Mouse (Mus musculus) monocyte, adult 5-6 weeks (primary cell): ENCODE measurements around the gene Rasef. TPM values are rescaled to one million over a fixed set of nuclear protein-coding genes. Genes with fewer than 3 reads are reported as not detected.
"Not testable (repeated sequence)": the region's sequence is repeated elsewhere in the genome, so short reads cannot be mapped to it uniquely, and the experiment has no call there.

Experiments
- ATAC-seq: fragments of 153-309, 156-312 bp; replicated peaks from 2 replicates; pipeline ENCODE4 v1.8.0; 2017; ENCODE audit warnings: mild to moderate bottlenecking; ENCODE audit not compliant: low TSS enrichment, insufficient number of reproducible peaks, severe bottlenecking, poor library complexity, low FRiP score
- total RNA-seq: library from RNA; stranded (forward); fragments of 200-1000, 200-491, 200-594 nt; gene quantifications from 3 replicates; pipeline ENCODE4 v1.2.3, GENCODE M21; 2017

The Rasef gene
- not detected in 3 replicates for total RNA-seq

DNA sequence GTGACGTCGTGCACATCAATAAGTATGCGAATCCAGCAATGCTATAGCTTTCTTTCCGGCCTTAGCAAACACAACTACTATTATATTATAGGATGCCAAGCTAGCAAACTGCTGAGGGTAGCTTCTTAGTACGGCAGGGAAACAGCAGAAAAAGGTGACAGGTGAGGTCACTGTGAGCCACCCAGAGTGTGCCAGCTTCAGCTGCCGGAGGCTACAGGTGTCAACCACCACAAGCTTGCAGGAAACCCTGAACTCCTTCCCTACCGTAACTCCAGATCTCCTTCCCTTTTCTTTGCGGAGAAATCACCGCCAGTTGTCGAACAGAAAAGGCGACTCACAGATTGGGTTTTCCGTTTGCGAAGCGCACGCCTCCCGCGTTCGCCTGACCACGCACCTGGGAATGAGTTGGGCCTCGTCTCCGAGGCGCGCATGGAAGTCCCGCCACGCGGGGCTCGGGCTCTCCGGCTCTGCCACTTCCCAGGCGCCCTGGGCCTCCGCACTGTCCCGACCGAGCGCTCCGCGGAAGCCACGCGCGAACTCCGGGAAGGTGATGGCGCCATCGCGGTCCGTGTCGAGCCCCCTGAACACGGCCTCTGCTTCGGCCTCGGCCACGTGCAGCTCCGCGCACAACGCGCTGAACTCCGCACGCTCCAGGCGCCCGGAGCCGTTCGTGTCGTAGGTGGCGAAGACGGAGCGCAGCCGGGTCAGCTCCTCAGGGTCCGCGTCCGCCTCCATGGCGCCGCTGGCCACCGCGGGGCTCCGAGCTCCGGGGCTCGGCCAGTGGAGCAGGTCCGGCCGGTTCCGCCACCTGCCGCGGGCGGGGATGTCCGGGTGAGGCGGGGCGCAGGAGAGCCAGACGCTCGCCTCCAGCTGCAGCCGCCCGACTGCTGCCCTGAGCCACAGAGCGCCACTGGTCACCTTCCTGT is at the start of gene Rasef:
TSS of gene Rasef (minus strand) at position 735 of the 926 bp plus-strand sequence.
- ATAC-seq, result no peak

DNA sequence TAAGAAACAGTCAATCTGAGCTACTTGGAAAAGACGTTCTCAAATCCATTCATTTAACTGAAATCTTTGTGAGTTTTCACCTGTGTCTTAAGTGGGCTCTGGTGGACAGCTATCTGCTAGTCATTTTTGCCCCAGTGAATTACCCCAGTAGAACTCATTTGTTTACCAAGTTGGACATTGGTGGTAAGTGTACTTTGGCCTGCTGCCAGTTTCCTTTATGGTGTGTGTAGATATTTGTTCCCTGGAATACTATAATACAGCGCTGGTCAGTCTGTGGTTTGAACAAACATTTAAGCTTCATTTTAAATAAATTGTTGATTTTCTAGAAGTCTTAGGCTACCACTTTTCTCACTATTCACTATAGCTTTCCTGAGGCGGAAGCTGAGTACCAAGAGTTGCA is 35.8 kb upstream of the Rasef start:
- ATAC-seq, result no peak

DNA sequence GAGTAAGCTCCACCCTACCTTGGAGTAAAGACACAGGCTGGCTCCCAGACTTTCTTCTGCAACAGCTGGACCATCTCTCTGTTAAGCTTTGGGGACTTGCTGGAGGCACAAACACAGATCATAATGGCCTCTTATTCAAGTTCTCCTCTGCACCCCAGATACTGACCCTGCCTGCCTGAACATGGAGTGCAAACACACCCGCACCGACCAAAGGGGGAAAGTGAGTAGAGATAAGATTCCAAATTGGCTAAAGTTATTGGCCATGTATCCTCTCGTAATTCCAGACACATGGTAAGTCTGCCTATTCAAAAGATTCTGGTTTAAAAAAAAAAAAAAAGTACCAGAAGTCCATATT is 369 bp upstream of the Rasef start:
- ATAC-seq, result no peak

DNA sequence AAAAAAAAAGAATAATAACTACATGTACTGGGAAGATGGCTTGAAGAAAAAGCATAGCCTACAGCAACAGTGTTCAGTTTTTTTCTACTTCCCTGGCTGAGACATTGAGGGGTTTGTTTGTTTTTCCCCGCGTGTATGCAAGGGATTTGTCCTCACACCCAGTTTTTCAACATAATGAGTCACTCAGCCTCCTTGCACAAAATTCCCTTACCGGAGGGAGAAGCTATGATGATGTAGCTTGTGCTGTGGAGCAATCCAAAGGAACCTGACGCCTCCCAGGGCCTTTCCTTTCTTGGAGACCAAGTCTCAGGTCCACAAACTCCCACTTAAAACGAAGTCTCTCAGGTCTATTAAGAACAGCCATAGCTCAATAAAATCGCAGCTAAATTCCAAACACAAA is 1.3 kb downstream of the Rasef start:
- no peak for ATAC-seq

DNA sequence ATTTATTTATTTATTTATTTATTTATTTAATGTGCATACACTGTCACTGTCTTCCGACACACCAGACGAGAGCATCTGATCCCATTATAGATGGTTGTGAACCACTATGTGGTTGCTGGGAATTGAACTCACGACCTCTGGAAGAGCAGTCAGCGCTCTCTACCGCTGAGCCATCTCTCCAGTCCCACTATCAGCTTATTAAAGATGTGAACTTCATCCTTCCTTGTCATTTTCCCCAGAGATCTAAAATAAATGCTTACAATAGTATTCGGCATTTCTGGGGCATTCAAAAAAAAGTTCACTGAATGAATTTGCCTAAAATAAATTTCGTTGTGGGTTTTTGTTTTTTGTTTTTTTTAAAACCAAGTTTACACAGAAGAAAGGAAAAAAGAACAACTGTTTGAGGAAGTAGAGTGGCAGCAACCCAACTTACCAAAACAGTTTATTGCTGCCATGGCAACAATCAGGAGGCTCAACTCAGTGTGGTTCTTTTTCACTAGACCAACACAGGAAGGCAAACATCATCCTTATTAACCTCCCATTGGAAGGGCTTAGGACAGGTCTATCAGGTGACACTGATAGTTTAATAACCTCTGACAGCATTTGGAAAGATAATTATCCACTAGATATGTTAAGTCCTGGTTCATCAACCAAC is 2.6 kb downstream of the Rasef start:
- ATAC-seq, result no peak

DNA sequence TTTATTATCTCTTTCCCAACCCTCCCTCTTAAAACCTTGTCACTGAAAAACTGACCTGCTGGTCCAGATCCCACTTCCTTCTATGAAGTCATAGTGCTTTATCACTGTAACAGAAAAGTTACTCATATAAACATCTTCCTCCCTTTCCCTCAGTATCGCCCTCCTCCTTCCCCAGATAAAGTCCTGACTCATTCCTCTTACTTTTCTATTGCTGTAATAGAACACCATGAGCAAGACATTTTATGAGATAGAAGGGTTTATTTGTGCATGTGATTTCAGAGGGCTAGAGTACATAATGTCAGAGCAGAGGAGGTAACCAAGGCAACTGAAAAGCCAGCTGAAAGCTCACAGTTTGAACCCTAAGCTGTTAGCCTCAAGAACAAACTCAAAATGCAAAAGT is 6.6 kb downstream of the Rasef start:
- no peak for ATAC-seq

DNA sequence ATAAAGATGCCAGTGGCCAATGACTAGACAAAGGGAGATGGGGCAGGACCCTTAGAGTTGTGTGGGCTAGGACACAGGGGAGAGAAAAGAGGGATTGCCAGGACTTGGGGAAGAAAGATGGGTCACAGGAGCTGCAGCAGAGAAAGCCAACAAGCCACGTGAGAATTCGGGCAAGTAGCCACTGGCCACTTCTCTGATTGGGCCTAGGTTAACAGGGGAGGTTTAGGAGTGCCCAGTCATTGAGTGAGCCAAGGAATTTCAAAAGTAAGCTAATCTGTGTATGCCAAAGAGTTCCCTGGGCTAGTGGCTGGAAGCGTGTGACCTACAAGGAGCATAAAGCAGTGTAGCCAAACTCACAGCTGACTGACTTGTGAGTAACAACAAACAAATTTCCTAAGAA is 9.7 kb downstream of the Rasef start:
- no peak for ATAC-seq

DNA sequence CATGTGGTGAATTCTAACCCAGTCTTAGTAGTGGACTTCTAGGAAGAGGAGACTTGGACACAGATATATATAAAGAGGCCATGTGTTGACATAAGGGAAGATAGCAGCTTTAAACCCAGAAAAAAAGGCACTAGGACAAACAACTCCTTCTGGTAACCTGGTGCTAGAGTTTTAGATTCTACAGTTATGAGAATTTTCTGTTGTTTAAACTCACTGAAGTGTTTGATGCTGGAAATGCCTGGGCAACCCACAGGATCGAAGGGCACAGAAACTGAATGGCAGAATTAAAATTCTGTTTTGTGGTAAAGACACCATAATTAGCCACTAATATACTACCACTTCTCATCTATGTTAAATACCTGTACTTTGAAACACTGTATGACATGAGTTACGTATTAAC is 15.5 kb downstream of the Rasef start:
- no peak for ATAC-seq

DNA sequence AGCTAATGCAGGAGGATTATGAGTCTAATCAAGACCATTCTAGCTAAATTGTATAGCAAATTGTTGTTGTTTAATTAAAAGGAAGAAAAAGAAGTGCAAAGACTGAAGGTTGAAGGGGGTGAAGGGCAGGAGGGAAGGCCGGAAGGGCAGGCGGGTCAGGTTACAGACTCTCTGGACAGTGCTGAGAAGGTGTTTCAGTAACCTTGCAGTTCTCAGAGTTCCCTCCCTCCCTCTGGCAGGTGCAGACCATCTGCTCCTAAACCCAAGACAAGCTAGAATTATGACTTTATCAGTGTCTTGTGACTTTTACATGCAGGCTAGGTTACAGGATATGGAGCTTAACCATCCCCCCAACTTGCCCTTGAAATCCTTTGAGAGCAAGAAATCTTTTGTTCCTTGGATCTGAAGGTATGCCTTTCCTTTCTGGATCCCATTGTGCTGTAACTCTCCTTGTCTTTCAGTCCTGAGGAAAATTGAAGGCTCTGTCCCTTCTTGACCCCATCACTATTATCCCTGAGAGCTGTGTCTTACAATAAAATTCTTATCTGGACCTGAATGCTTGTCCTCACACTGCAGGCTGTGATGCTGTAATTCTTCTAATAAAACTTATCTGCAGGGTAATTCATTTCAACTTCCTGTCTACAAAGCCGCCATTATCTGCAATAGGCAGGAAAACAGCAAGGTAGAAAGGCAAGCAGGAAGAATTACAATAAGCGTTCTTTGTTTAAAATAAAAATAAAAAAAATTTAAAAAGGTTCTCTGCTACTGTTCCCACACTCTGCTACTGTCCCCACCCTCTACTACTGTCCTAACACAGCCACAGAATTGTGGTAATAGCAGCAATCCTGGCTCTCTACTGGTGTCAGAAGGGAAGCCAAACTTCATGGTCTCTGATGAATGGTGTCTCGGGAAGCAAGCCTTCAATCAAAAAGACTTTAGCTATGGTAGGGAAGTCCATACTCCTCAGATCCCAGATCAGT is 16.7 kb downstream of the Rasef start:
- ATAC-seq, result no peak

DNA sequence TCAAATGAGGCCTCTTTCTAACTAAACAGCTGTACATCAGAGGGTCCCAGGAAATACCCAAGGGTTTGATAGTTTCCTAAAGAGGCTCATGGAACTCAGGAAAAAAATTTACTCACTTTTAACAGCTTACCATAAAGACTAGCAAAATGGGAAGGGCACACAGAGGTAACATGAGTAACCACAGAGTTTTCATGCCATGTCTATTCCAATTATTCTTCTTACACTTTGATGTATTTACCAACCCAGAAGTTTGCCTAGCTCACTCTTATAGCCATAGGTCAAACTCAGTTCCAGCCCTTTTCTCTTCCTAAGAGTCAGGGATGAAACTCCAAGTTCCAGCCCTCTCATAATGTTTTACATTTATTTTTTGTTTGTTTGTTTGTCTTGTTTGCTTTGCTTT is 18.8 kb downstream of the Rasef start:
- no peak for ATAC-seq

DNA sequence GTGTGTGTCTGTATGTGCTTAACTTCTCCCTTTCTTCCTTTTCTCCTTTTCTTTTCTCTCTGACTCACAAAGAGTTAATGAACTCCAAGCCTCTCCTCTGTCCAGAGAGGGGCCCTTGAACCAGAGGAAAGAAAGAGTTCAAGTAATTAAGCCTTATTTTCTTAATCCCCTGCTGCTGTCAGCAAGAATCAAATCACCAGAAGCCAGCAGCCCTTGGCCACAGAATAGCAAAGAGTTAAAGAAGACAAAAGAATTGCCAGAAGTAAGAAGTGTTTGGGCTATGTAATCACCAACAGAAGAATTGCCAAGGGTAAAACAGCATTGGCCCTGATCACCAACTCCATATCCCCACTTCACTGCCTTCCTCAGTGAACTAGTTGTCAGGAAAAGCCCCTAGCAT is 20.2 kb downstream of the Rasef start:
- no peak for ATAC-seq

DNA sequence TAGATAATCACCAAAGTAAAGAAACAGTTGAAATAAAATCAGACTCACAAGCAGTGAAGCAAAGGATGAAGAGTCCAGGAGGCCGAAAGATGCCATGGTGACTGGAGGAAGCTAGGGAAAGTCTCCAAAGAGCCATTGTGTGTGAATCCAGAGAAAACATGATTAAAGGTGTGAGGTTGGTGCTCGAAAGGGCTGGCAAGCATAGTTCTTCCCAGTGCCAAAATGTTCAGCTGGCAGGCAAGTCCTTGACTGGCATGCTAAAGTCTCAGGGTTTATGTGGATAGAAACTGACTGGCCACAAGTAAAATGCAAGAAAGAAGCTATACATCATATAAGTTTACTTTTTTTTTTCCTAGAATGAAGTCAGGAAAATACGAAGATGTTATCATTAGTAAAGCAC is 22.6 kb downstream of the Rasef start:
- no peak for ATAC-seq

DNA sequence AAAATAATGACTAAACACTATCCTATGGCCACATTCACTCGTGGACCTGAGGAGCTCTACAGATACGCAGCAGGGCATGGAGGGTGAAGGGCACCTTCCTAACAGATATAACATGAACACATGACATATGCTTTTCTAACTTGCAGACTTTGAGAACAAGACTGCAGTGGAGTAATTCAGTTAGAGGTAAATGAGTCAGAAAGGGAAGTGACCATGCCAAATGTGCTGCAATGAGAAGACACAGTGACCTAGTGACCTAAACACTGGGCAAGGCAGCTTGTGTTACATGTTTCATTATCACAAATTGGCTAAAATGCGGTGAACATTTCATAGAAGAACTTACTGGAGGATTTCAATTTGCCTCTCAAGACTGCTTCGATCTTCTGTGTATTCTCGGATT is 42.6 kb downstream of the Rasef start:
- ATAC-seq, result no peak

DNA sequence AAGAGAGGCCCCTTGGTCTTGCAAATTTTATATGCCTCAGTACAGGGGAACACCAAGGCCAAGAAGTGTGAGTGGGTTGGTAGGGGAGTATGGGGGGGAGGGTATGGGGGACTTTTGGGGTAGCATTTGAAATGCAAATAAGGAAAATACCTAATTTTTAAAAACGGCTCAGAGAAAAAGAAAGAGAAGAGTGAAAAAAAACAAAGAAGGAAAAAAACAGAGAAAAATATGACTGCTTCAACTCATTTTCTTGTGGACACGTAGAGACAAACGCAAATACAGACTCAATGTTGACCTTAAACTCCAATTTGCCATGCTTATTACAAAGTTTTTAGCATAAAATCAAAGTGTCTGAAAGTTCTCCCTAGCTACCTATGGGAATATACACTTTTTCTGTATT is 51.4 kb downstream of the Rasef start:
- no peak for ATAC-seq

DNA sequence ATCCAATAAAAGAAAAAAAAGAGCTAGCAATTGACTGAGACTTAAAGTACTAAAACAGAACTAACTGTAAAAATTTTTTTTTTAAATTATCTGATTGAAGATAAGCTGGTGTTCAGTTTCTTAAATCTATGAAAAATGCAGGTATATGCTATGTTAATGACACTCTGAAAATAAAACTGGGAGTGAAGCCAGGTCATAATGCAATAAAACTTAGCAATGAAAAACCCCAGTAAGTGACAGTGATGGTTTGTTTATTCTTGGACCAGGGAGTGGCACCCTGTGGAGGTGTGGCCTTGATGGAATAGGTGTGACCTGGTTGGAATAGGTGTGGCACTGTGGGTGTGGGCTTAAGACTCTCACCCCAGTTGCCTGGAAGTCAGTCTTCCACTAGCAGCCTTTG is 71.0 kb downstream of the Rasef start:
- ATAC-seq, result no peak

DNA sequence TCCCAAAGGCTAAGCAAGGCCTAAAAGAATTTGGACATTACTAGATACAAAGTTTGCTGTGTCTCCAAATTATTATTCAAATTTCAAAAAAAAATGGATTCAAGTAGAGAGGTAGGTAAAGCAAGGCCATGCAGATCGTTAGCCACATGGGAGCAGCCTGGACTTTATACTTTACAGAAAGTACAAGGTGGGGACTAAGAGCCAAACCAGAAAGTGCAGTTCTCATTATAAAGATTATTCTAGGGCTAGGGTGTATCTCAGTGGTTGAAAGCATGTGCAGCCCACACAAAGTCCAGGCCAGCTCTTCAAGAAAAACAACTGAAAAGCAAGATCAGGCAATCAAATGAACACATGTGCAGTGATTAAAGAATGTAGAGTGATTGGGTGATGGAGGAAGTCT is 72.0 kb downstream of the Rasef start:
- no peak for ATAC-seq

DNA sequence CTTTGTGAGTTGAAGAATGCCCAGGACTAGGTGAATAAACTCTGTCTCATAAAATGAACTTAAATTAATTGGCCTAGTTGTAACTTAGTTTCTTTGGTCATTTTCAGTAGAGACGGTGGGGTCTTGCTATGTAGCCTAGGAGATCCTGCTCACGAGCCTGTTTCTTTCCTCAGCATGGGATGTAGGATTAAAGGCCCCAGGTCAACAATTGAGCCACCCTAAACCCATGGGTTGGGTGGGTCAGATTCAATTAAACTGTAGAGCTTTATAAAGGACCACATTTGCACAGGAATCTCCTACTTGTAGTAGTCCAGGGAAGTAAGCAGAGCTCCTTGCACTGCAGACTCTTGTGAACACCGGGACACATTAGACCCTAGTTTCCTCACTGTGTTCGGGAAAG is 107.6 kb downstream of the Rasef start, which contains the start of gene Gm428:
TSS of gene Gm428 (plus strand) at position 301 of the 400 bp plus-strand sequence.
- not testable (repeated sequence) for ATAC-seq

DNA sequence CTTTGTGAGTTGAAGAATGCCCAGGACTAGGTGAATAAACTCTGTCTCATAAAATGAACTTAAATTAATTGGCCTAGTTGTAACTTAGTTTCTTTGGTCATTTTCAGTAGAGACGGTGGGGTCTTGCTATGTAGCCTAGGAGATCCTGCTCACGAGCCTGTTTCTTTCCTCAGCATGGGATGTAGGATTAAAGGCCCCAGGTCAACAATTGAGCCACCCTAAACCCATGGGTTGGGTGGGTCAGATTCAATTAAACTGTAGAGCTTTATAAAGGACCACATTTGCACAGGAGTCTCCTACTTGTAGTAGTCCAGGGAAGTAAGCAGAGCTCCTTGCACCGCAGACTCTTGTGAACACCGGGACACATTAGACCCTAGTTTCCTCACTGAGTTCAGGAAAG is 122.7 kb downstream of the Rasef start, which contains the start of gene Gm11239:
TSS of gene Gm11239 (plus strand) at position 301 of the 400 bp plus-strand sequence.
- ATAC-seq, result not testable (repeated sequence)
